ENCODE assay signal across 8 mouse cellular contexts in genomic region chr9:95404811-95405465, GRCm38 (mm10). TPM values are rescaled to one million over a fixed set of nuclear protein-coding genes. Genes with fewer than 3 reads are reported as not detected.
A peak's percentile ranks its signal among the peaks of the same experiment; 100 is the strongest.
DNase-seq lines count a peak whose midpoint lies in the region; ATAC-seq and TF ChIP-seq lines count a peak whose summit lies in the region.

No protein-coding gene starts in this region.

- peak overlapping the region; percentile 78; the same call in 1 of the 2 replicates for H3K9ac ChIP-seq in heart, embryonic 14.5 days (ENCODE audit: low read length)
- no peak overlapping the region for H3K9ac ChIP-seq in heart, adult 2 months (ENCODE audit: low read depth, low read length)
- H3K9ac ChIP-seq in midbrain, embryonic 16.5 days (ENCODE audit: low read depth, low read length) = peak overlapping the region; percentile 83

- TF ChIP-seq EP300 in heart, adult 2 months (IDR thresholded peaks at IDR 0.05; ENCODE audit: insufficient read depth, low read depth, low read length) = no peak

- no peak for DNase-seq in heart, adult 2 months
- no peak for DNase-seq in G1E (ENCODE audit: low spot score)
- DNase-seq in kidney, postnatal 14 days = peak; percentile 22
- no peak for DNase-seq in spleen, adult 18-20 months

- TF ChIP-seq CTCF in heart, adult 2 months (IDR thresholded peaks at IDR 0.05) = no peak
- TF ChIP-seq CTCF in G1E (IDR thresholded peaks at IDR 0.05; ENCODE audit: low read depth, low read length) = no peak

- H3K79me2 ChIP-seq in heart, adult 2 months (replicated peaks; ENCODE audit: control insufficient read depth, insufficient read depth, low read length) = no peaks in the 10 kb centered on the region

- peak overlapping the region; percentile 71 to 79 for H3K4me3 ChIP-seq in heart, embryonic 14.5 days (ENCODE audit: control insufficient read depth in 1 of 2, insufficient read depth in 1 of 2, low read depth in 1 of 2, low read length in 2 of 2)
- no peak overlapping the region for H3K4me3 ChIP-seq in heart, adult 2 months
- peak overlapping the region; percentile 35; the same call in 1 of the 2 replicates for H3K4me3 ChIP-seq in G1E (ENCODE audit: low read depth, low read length)
- H3K4me3 ChIP-seq in midbrain, embryonic 16.5 days (ENCODE audit: low read depth, low read length) = peak overlapping the region; percentile 91

- H3K9me3 ChIP-seq in heart, embryonic 14.5 days (ENCODE audit: control insufficient read depth, low read length) = no peaks in the 10 kb centered on the region
- H3K9me3 ChIP-seq in G1E (replicated peaks) = peaks cover 33% of the 10 kb centered on the region
- H3K9me3 ChIP-seq in midbrain, embryonic 16.5 days (replicated peaks; ENCODE audit: control insufficient read depth, low read length, poor library complexity, severe bottlenecking) = no peaks in the 10 kb centered on the region

- peaks cover 7% of the 10 kb centered on the region for H3K27me3 ChIP-seq in heart, embryonic 14.5 days (ENCODE audit: control insufficient read depth, insufficient read depth, low read length)
- peaks cover 12% of the 10 kb centered on the region; the same call in 1 of the 2 replicates for H3K27me3 ChIP-seq in heart, adult 2 months (ENCODE audit: control insufficient read depth, insufficient read depth, low read length)
- H3K27me3 ChIP-seq in G1E (ENCODE audit: insufficient read depth, low read length) = no peaks in the 10 kb centered on the region; the same call in 1 of the 2 replicates
- H3K27me3 ChIP-seq in midbrain, embryonic 16.5 days (ENCODE audit: control insufficient read depth, insufficient read depth, low read depth, low read length) = no peaks in the 10 kb centered on the region; the same call in 1 of the 2 replicates

- no peaks in the 10 kb centered on the region for H3K36me3 ChIP-seq in heart, embryonic 14.5 days (ENCODE audit: control insufficient read depth, insufficient read depth, low read length)
- H3K36me3 ChIP-seq in heart, adult 2 months (ENCODE audit: control insufficient read depth, insufficient read depth, low read length) = no peaks in the 10 kb centered on the region
- H3K36me3 ChIP-seq in G1E (replicated peaks) = no peaks in the 10 kb centered on the region
- H3K36me3 ChIP-seq in midbrain, embryonic 16.5 days (ENCODE audit: control insufficient read depth, insufficient read depth, low read length) = no peaks in the 10 kb centered on the region

- H3K4me2 ChIP-seq in heart, embryonic 14.5 days (ENCODE audit: low read length) = peak overlapping the region; percentile 99
- H3K4me2 ChIP-seq in midbrain, embryonic 16.5 days (ENCODE audit: low read length) = peak overlapping the region; percentile 86

- WGBS in heart, embryonic 14.5 days = 73% methylated on average over 38 of the region's 38 CpGs
- WGBS in heart, adult 2 months = 78% methylated on average over 38 of the region's 38 CpGs
- WGBS in midbrain, embryonic 16.5 days = 70% methylated on average over 38 of the region's 38 CpGs

- intact Hi-C loops in heart, adult 2 months (cut with DNase I) = loop anchor here (5.0 kb wide), 1 partner anchor 663 kb away; no protein-coding TSS in a partner anchor

- TF ChIP-seq POLR2A in heart, adult 2 months (IDR thresholded peaks at IDR 0.05; ENCODE audit: insufficient read depth, low read depth, low read length) = no peak

- peaks cover 7 to 18% of the 10 kb centered on the region in 2 experiments; a peak in 3 of 4 replicates for H3K4me1 ChIP-seq in heart, embryonic 14.5 days (ENCODE audit: control insufficient read depth in 2 of 2, insufficient read depth in 2 of 2, low read length in 2 of 2)
- H3K4me1 ChIP-seq in heart, adult 2 months (ENCODE audit: control insufficient read depth, insufficient read depth, low read length) = 0 out of 2 replicates have a peak, but pooled peaks cover 1% of the 10 kb centered on the region
- H3K4me1 ChIP-seq in G1E (ENCODE audit: insufficient read depth, low read depth, low read length) = no peaks in the 10 kb centered on the region
- peaks cover 26% of the 10 kb centered on the region for H3K4me1 ChIP-seq in midbrain, embryonic 16.5 days (ENCODE audit: control insufficient read depth, insufficient read depth, low read length)

- H3K27ac ChIP-seq in heart, embryonic 14.5 days (replicated peaks in 1 of 2; ENCODE audit: control insufficient read depth in 1 of 2, insufficient read depth in 1 of 2, low read depth in 2 of 2, low read length in 2 of 2) = no peak overlapping the region
- no peak overlapping the region for H3K27ac ChIP-seq in heart, adult 2 months
- no peak overlapping the region; the same call in 1 of the 2 replicates for H3K27ac ChIP-seq in midbrain, embryonic 16.5 days (ENCODE audit: low read length)

- no peak for ATAC-seq in heart, embryonic 14.5 days (ENCODE audit: insufficient number of reproducible peaks, insufficient read depth, low FRiP score, low read depth)
- no peak for ATAC-seq in G1E (ENCODE audit: extremely low read depth, insufficient number of reproducible peaks, low FRiP score, poor library complexity, severe bottlenecking)
- ATAC-seq in erythroid progenitor cell, adult 5-6 weeks (replicated peaks; ENCODE audit: low FRiP score, poor library complexity, severe bottlenecking) = 0 out of 2 replicates have a peak, but pooled peaks have one; percentile 42
- no peak for ATAC-seq in midbrain, embryonic 16.5 days
- no peak for ATAC-seq in activated CD4-positive, CD25-positive, alpha-beta regulatory T cell, adult 4 months

RNA-seq across cellular contexts. Expression of gene Chst2, which starts 1.6 kb away (rescaled TPM):
- polyA plus RNA-seq in heart, embryonic 14.5 days (2014; fragmentation: Nextera tagmentation; extraction: Ambion mirVana) = 1.9 and 2.4 TPM in 2 replicates
- total RNA-seq in heart, adult 2 months (2021) = 1 to 10 TPM; 1.1 to 1.2 TPM
- polyA plus RNA-seq in heart, adult 2 months (2012; rRNA removed) = 0.29 and 0.38 TPM in 2 replicates
- not detected in 2 replicates for total RNA-seq in G1E (2014; fragmentation: Nextera tagmentation)
- 0.06 and 0.16 TPM in 2 replicates for total RNA-seq in G1E (2017)
- polyA plus RNA-seq in G1E (2012) = not detected in 2 replicates
- not detected in 2 replicates for total RNA-seq in erythroid progenitor cell, adult 5-6 weeks (2015; ENCODE audit: low replicate concordance)
- total RNA-seq in erythroid progenitor cell, adult 5-6 weeks (2017; ENCODE audit: low replicate concordance) = not detected in 2 replicates
- 26.5 and 26.7 TPM in 2 replicates for polyA plus RNA-seq in midbrain, embryonic 16.5 days (2015; fragmentation: Nextera tagmentation; extraction: Ambion mirVana)
- 1 to 10 TPM; 6.1 to 7.5 TPM for polyA plus RNA-seq in activated CD4-positive, CD25-positive, alpha-beta regulatory T cell, adult 4 months (2017; shearing (Covaris generic))
